Mouse (Mus musculus): ENCODE data around the gene Gys1. TPM values are rescaled to one million over a fixed set of nuclear protein-coding genes. Genes with fewer than 3 reads are reported as not detected.

The Gys1 gene
- total and polyA plus RNA-seq, 3 experiments, result 14.0 to 27.2 (median 23.9) TPM

DNA sequence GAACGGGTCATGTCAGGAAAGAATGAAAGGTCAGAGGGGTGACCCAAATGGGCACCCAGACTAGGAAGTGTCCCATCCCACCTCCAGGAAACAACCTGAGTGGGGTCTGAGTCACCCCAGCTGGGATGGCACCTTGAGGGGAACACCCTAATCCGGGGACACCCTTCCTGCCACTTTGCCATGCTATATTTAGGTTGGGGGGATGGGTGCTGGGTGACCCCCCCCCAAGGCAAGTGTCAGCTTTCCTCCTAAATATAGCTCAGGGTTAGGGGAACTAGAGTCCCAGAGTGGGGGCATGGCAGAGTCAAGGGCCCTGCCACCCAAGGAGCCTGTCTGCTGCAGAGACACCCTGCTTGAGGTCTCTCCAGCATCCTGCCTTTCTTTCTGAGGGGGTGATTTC is 22.2 kb upstream of the Gys1 start:
- Histone ChIP-seq H3K36me3 (replicated peaks in 1 of 2; ENCODE audit: control insufficient read depth in 1 of 2, insufficient read depth in 1 of 2, low read length in 1 of 2) (peaks cover 0 to 4% of the 10 kb centered on the region in 2 experiments), H3K79me2 (replicated peaks; ENCODE audit: control insufficient read depth, extremely low read depth, insufficient read depth, poor library complexity, severe bottlenecking) (no peaks in the 10 kb centered on the region), H3K27me3 (replicated peaks) (peaks cover 57% of the 10 kb centered on the region), H3K9ac (ENCODE audit: insufficient read depth, low read depth) (no peak overlapping the region), H3K27ac (ENCODE audit: insufficient read depth, low read depth) (no peak overlapping the region), H3K9me3 (replicated peaks; ENCODE audit: low read length) (peaks cover 3% of the 10 kb centered on the region), H3K4me2 (ENCODE audit: insufficient read depth, low read depth, poor library complexity, severe bottlenecking) (no peak overlapping the region), H3K4me3 (replicated peaks in 1 of 3; ENCODE audit: low read depth in 2 of 3, low read length in 2 of 3, poor library complexity in 1 of 3) (no peak overlapping the region), H3K4me1 (ENCODE audit: control insufficient read depth in 1 of 2, insufficient read depth in 2 of 2) (peaks cover 4 to 17% of the 10 kb centered on the region in 2 experiments; a peak in 2 of 4 replicates)
- in situ Hi-C loops (cut with MboI; ENCODE audit: low pct_ligation_motif_present, low pct_unique_long_range_greater_than_20kb, low sequenced_read_pairs) (no loop called here), dilution Hi-C loops (cut with MboI; ENCODE audit: extremely low pct_ligation_motif_present, extremely low pct_unique_long_range_greater_than_20kb, low sequenced_read_pairs) (no loop called here)
- DNase-seq (ENCODE audit: extremely low read depth), result no peak
- no peak for TF ChIP-seq UBTF (IDR thresholded peaks at IDR 0.05; ENCODE audit: low read depth, low read length)
- no peak for TF ChIP-seq USF1 (IDR thresholded peaks at IDR 0.05; ENCODE audit: low read depth, low read length)
- TF ChIP-seq CHD1 (IDR thresholded peaks at IDR 0.05; ENCODE audit: low read depth, low read length), result no peak
- no peak for TF ChIP-seq ZMIZ1 (IDR thresholded peaks at IDR 0.05; ENCODE audit: low read depth, low read length)
- no peak for TF ChIP-seq PAX5 (IDR thresholded peaks at IDR 0.05; ENCODE audit: low read length)
- TF ChIP-seq CHD2 (IDR thresholded peaks at IDR 0.05; ENCODE audit: low read length), result no peak
- no peak for TF ChIP-seq KAT2A (IDR thresholded peaks at IDR 0.05; ENCODE audit: insufficient replicate concordance, low read length)
- no peak for TF ChIP-seq MEF2A (IDR thresholded peaks at IDR 0.05; ENCODE audit: borderline replicate concordance, low read depth, low read length)
- no peak for TF ChIP-seq POLR2AphosphoS2 (IDR thresholded peaks at IDR 0.05; ENCODE audit: low read depth, low read length)

DNA sequence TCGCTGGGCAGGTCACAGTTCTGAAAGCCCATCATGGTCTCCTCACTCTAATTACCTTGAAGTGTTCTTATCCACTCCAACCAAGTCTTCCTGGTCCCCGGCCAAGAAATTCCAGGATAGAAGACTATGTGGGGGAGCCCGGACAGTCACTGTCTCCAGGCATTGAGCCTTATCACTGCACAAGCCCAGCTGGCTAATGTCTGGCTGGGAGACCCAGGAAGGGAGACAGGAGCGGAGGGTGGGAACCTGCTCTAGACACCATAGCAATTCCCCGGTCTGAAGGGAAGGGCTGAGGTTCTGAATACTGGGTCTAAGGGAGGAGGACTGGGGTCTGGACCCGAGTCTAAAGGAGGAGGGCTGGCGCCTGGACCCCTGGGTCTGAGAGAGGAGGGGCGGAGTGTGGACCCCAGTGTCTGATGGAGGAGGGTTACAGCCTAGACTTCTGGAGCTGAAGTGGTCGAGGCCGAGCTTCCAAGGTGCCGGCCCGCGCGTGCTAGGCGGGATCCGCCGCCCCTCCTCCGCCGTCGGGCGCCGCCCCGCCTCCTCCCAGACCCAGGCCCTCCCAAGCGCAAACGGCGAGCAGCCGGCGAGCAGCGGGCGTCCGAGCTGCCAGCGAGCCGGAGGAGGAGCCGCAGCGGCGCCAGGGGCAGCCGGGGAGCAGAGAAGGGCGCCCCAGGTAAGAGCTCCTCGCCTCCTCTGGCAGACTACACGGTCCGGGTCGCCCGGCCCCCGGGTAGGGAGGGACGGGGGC is 21.4 kb upstream of the Gys1 start, which contains the start of gene Ntf5:
TSS of gene Ntf5 (plus strand) at position 583 of the 751 bp plus-strand sequence.
- Histone ChIP-seq H3K9me3 (replicated peaks; ENCODE audit: low read length) (no peaks in the 10 kb centered on the region), H3K79me2 (replicated peaks; ENCODE audit: control insufficient read depth, extremely low read depth, insufficient read depth, poor library complexity, severe bottlenecking) (no peaks in the 10 kb centered on the region), H3K4me3 (replicated peaks in 1 of 3; ENCODE audit: low read depth in 2 of 3, low read length in 2 of 3, poor library complexity in 1 of 3) (peak within 1 kb of the TSS; percentile 20 to 60 (median 52)), H3K27me3 (replicated peaks) (peaks cover 49% of the 10 kb centered on the region), H3K9ac (ENCODE audit: insufficient read depth, low read depth) (peak within 1 kb of the TSS; percentile 45; the same call in 1 of the 2 replicates), H3K4me2 (ENCODE audit: insufficient read depth, low read depth, poor library complexity, severe bottlenecking) (peak within 1 kb of the TSS; percentile 74), H3K27ac (ENCODE audit: insufficient read depth, low read depth) (no peak within 1 kb of the TSS), H3K4me1 (ENCODE audit: control insufficient read depth in 1 of 2, insufficient read depth in 2 of 2) (peaks cover 4 to 22% of the 10 kb centered on the region in 2 experiments; a peak in 2 of 4 replicates), H3K36me3 (replicated peaks in 1 of 2; ENCODE audit: control insufficient read depth in 1 of 2, insufficient read depth in 1 of 2, low read length in 1 of 2) (peaks cover 0 to 4% of the 10 kb centered on the region in 2 experiments)
- no peak for DNase-seq (ENCODE audit: extremely low read depth)
- in situ Hi-C loops (cut with MboI; ENCODE audit: low pct_ligation_motif_present, low pct_unique_long_range_greater_than_20kb, low sequenced_read_pairs), result no loop called here
- TF ChIP-seq TCF12 (IDR thresholded peaks at IDR 0.05; ENCODE audit: low read depth, low read length) (0 out of 2 replicates have a peak, but pooled peaks have one; percentile 6), POLR2A (IDR thresholded peaks at IDR 0.05; ENCODE audit: low read depth, low read length) (0 out of 2 replicates have a peak, but pooled peaks have one; percentile 30), NRF1 (IDR thresholded peaks at IDR 0.05; ENCODE audit: low read depth, low read length) (no peak), ZKSCAN1 (IDR thresholded peaks at IDR 0.05; ENCODE audit: borderline replicate concordance, low read depth, low read length) (no peak), MXI1 (IDR thresholded peaks at IDR 0.05; ENCODE audit: low read depth, low read length) (peak; percentile 33; the same call in 1 of the 2 replicates), NELFE (IDR thresholded peaks at IDR 0.05; ENCODE audit: low read depth, low read length) (peak; percentile 45), SIN3A (IDR thresholded peaks at IDR 0.05; ENCODE audit: low read length) (0 out of 2 replicates have a peak, but pooled peaks have one; percentile 18), MAX (IDR thresholded peaks at IDR 0.05; ENCODE audit: low read length) (0 out of 2 replicates have a peak, but pooled peaks have one; percentile 20), RCOR1 (conservative IDR thresholded peaks at IDR 0.05; ENCODE audit: low read depth, low read length) (no peak)
- dilution Hi-C loops (cut with MboI; ENCODE audit: extremely low pct_ligation_motif_present, extremely low pct_unique_long_range_greater_than_20kb, low sequenced_read_pairs), result no loop called here

Data from CH12.LX (cell line).